Mouse (Mus musculus): ENCODE measurements around the gene Trmt1. TPM values are rescaled to one million over a fixed set of nuclear protein-coding genes. Genes with fewer than 3 reads are reported as not detected.
"Not testable (repeated sequence)": the region's sequence is repeated elsewhere in the genome, so short reads cannot be mapped to it uniquely, and the experiment has no call there.

The Trmt1 gene
- polyA plus RNA-seq, 1 experiment, result 86.7 TPM

DNA sequence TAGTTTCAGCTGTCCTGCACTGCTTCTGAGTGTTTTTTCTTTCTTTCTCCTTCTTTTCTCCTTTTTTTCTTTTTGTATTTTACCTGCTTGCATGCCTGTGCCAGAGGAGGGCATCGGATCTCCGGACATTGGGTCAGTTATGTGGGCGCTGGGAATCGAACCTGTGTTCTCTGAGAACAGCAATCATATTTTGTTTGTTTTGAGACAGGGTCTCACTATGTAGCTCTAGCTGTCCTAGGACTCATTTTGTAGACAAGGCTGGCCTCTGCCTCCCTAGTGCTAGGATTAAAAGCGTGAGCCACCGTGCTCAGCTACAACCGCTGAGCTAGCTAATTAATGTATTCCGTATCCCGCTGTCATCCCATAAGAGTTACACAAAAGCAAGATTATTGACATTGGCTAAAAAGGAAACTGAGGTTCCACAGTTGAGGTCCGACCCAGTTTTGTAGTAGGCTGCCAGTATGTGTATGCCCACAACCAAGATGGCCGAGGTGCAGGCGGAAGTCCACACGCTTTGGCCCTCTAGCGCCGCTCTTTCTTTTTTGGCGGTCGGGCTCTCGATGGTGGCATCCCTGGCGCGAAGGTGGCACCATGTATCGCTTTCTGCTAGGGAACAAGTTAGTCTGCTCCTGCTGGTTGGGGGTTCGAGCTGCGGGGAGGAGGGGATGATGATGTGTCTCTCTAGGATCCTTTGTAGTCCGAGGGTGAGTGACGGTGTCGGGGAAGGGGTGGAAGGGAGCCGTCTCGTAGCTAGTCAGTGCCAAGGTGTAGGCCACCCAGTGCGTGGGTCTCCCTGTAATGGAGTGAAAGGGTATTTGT, 21.3 kb upstream of the Trmt1 start:
- TF ChIP-seq POLR2A (IDR thresholded peaks at IDR 0.05; ENCODE audit: low read depth, low read length), result peak; percentile 60
- no peak for TF ChIP-seq CTCF (IDR thresholded peaks at IDR 0.05; ENCODE audit: borderline replicate concordance, insufficient read depth, low read length)
- H3K4me3 ChIP-seq (ENCODE audit: insufficient read depth, low read length), result peak overlapping the region; percentile 71
- H3K4me1 ChIP-seq (ENCODE audit: control insufficient read depth, insufficient read depth, low read length), result no peaks in the 10 kb centered on the region
- H3K27ac ChIP-seq (ENCODE audit: insufficient read depth, low read length), result peak overlapping the region; percentile 82

DNA sequence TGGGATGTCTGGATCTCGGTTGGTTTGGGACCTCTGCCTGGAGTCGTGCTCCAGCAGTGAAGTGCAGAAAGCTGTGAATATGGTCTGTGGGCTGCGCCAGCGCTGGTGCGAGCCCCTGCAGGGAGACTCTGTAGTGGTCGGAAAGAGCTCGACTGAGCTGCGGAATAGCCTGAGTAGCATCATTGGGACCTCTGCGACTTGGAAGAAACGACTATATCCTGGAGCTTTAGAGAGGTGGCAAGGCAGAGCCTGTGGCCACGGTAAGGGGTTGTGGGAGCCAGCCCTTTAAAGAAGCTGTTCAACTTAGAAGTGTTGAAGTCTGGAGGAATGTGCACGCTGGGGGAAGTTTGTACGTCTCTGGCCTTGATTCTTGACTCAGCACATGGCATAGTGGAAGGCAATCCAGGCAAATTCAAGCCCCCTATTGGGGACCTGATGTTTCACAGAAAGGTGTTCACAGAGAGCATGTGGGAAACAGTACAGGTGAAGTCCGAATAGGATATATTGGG, 20.7 kb upstream of the Trmt1 start:
- H3K4me1 ChIP-seq (ENCODE audit: control insufficient read depth, insufficient read depth, low read length), result no peaks in the 10 kb centered on the region
- H3K4me3 ChIP-seq (ENCODE audit: insufficient read depth, low read length), result peak overlapping the region; percentile 71
- peak overlapping the region; percentile 82 for H3K27ac ChIP-seq (ENCODE audit: insufficient read depth, low read length)
- TF ChIP-seq CTCF (IDR thresholded peaks at IDR 0.05; ENCODE audit: borderline replicate concordance, insufficient read depth, low read length) (no peak), POLR2A (IDR thresholded peaks at IDR 0.05; ENCODE audit: low read depth, low read length) (no peak)

DNA sequence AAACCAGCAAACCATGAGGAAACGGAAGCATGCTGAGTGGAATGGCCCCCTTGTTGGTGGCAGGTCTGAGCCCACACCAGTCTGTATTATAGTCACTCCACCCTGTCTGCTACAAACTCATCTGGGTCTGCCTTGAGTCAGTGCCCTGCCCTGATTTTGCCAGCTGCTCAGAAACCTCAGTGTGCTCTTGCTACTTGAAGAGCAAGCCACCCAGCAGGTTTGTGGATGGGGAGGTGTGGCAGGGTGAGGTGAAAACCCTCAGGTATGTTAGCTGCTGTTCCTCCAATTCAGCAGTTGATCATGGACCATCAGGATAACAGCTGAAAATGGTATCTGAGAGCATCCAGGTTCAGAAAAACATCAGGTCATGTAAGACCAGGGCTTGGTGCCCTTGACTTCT, 18.0 kb upstream of the Trmt1 start:
- no peak overlapping the region for H3K27ac ChIP-seq (ENCODE audit: insufficient read depth, low read length)
- H3K4me3 ChIP-seq (ENCODE audit: insufficient read depth, low read length), result no peak overlapping the region
- no peaks in the 10 kb centered on the region for H3K4me1 ChIP-seq (ENCODE audit: control insufficient read depth, insufficient read depth, low read length)
- TF ChIP-seq CTCF (IDR thresholded peaks at IDR 0.05; ENCODE audit: borderline replicate concordance, insufficient read depth, low read length) (no peak), POLR2A (IDR thresholded peaks at IDR 0.05; ENCODE audit: low read depth, low read length) (no peak)

DNA sequence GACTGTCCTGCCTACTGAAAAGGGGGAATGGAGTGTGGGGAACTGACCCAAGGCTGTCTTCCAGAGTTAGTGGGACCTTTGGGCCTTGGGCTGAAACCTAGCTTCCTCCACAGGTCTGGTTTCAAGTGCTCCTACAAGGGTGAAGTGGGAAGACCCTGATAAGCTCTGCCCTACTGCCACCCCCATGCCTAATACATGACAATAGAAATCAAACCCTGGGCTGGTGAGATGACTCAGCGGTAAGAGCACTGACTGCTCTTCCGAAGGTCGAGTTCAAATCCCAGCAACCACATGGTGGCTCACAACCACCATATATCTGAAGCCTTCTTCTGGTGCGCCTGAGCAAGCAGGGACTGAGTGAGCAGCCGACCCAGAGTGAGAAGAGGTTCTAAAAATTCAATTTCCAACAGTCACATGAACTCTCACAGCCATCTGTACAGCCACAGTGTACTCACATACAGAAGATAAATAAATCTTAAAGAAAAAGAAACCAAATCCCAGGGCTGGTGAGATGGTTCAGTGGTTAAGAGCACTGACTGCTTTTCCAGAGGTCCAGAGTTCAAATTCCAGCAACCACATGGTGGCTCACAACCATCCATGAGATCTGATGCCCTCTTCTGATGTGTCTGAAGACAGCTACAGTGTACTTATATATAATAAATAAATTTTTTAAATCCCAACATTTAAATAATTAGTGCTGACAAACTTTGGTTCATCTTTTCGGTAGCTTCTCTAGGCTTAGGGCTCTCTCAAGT, 17.2 kb upstream of the Trmt1 start:
- Histone ChIP-seq H3K4me1 (ENCODE audit: control insufficient read depth, insufficient read depth, low read length) (no peaks in the 10 kb centered on the region), H3K27ac (ENCODE audit: insufficient read depth, low read length) (no peak overlapping the region), H3K4me3 (ENCODE audit: insufficient read depth, low read length) (no peak overlapping the region)
- TF ChIP-seq CTCF (IDR thresholded peaks at IDR 0.05; ENCODE audit: borderline replicate concordance, insufficient read depth, low read length), result no peak
- TF ChIP-seq POLR2A (IDR thresholded peaks at IDR 0.05; ENCODE audit: low read depth, low read length), result no peak

DNA sequence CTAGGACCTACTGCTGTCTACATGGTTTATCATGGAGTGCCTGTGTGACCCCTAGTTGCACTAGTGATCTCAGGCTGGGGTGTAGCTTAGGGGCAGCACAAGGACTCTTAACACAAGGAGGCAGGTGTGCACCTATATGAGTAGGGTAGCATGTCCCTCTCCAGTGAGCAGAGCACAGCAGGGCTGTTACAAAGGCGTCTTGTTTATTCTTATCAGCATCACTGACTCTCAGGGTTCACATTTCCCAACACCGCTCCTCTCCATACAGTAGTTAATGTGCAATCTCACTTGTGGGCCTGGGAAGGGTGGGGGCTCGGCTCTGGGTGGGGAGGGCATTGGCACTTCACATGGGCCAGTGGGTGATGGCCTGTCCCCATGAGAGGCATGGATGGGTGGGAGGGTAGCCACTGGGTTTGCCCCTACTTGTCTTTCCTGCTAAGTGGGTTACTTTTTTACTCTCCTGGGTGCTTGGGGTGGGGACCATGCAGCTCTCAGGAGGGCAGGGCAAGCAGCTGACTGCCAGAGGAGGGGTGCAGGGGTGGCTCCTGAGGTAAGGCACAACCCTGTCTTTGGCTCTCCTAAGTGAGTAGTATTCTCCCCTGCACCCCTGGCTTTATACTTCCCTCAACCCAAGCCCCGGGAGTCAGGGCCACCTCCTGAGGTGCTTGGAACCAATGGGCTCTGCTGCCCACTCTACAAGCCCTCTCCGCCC, 15.7 kb upstream of the Trmt1 start:
- H3K4me1 ChIP-seq (ENCODE audit: control insufficient read depth, insufficient read depth, low read length); H3K27ac ChIP-seq (ENCODE audit: insufficient read depth, low read length); H3K4me3 ChIP-seq (ENCODE audit: insufficient read depth, low read length): not testable (repeated sequence)

DNA sequence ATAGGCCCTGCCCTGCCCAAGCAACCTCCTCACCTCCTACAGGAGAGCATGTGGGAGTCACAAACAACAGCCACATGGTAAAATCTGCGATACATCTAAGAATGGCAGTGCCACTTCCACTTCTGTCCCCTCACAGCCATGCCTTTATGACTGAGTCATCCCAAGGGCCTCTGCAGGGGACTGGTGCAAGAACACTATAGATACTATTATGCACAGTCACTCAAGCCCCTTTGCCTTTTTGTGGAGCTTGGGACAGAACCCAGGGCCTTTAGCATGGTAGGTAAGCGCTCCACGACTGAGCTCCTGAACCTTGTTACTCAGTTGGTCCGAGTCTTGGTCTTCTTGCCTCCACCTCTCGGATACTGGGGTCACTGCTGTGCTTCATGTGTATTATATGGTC, 8.8 kb upstream of the Trmt1 start:
- Histone ChIP-seq H3K27ac (ENCODE audit: insufficient read depth, low read length) (no peak overlapping the region), H3K4me1 (ENCODE audit: control insufficient read depth, insufficient read depth, low read length) (no peaks in the 10 kb centered on the region), H3K4me3 (ENCODE audit: insufficient read depth, low read length) (no peak overlapping the region)
- TF ChIP-seq POLR2A (IDR thresholded peaks at IDR 0.05; ENCODE audit: low read depth, low read length) (no peak), CTCF (IDR thresholded peaks at IDR 0.05; ENCODE audit: borderline replicate concordance, insufficient read depth, low read length) (no peak)

DNA sequence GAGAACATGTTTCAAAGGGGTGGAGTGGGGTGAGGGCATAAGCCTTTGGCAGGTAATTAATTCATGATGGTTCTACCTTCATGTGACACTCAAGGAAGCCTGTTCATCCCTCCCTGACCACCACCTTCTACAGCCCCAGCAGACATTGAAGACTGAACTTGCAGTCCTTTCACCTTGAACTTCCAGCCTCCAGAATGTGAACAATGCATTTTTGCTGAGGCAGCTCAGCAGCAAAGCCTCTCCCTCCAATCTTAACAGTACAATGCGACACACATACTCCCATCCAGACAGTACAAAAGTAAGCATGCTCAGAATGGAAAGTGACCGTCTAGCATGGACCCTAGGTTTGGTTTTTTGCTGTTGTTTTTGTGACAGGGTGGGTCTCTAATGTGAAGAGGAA, 4.6 kb upstream of the Trmt1 start:
- no peak overlapping the region for H3K4me3 ChIP-seq (ENCODE audit: insufficient read depth, low read length)
- no peak overlapping the region for H3K27ac ChIP-seq (ENCODE audit: insufficient read depth, low read length)
- H3K4me1 ChIP-seq (ENCODE audit: control insufficient read depth, insufficient read depth, low read length), result peaks cover 8% of the 10 kb centered on the region; the same call in 1 of the 2 replicates
- TF ChIP-seq POLR2A (IDR thresholded peaks at IDR 0.05; ENCODE audit: low read depth, low read length) (no peak), CTCF (IDR thresholded peaks at IDR 0.05; ENCODE audit: borderline replicate concordance, insufficient read depth, low read length) (no peak)

DNA sequence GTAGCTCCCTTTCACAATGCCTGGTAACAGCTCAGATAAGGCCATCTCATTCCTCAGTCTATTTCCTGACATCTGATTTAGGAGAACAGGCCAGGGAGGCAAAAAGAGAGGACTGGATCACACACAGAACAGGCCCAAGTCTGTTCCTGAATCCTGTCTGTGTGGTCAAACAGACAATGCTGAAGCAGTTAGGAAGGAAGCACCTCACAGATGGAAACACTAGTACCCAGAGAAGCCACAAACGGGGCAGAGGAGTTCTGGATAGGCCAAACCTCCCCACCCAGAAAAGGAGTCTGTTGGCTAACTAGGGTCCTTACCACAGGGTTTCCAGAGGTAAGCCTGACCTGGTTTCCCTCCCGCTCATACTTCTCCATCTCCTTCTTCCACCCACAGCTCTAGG, 3.9 kb upstream of the Trmt1 start:
- Histone ChIP-seq H3K4me3 (ENCODE audit: insufficient read depth, low read length) (no peak overlapping the region), H3K4me1 (ENCODE audit: control insufficient read depth, insufficient read depth, low read length) (peaks cover 8% of the 10 kb centered on the region; the same call in 1 of the 2 replicates), H3K27ac (ENCODE audit: insufficient read depth, low read length) (no peak overlapping the region)
- no peak for TF ChIP-seq POLR2A (IDR thresholded peaks at IDR 0.05; ENCODE audit: low read depth, low read length)

DNA sequence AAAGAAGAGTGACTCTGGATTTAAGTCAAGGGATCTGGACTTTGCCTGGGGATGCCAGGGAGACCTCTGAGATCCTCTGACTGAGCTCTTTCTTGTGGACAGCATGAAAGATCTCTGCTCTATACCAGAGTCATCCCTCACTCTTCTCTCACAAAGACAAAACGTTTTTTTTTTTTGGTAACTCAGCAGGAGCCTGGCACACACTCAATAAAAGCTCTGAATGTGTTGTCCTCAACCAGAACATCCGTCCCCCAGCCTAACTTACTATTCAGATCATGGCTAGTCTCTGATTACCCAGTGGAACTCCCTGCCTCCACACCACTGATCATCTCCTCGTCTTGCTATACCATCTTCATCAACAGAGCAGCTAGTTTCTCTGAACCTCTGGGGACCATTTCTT, 1.6 kb upstream of the Trmt1 start:
- Histone ChIP-seq H3K4me3 (ENCODE audit: insufficient read depth, low read length) (no peak overlapping the region), H3K27ac (ENCODE audit: insufficient read depth, low read length) (no peak overlapping the region), H3K4me1 (ENCODE audit: control insufficient read depth, insufficient read depth, low read length) (peaks cover 8% of the 10 kb centered on the region; the same call in 1 of the 2 replicates)
- TF ChIP-seq CTCF (IDR thresholded peaks at IDR 0.05; ENCODE audit: borderline replicate concordance, insufficient read depth, low read length), result no peak
- no peak for TF ChIP-seq POLR2A (IDR thresholded peaks at IDR 0.05; ENCODE audit: low read depth, low read length)
